Mouse (Mus musculus) stomach, embryonic 16.5 days (tissue): ENCODE data around the gene Tstd1. TPM values are rescaled to one million over a fixed set of nuclear protein-coding genes. Genes with fewer than 3 reads are reported as not detected.

Source experiments
- ATAC-seq: fragments of 200-750 bp; cut with Nextera tagmentation; 2 replicates; pipeline ENCODE4 v1.8.0; 2017; ENCODE audit warnings: moderate number of reproducible peaks, moderate TSS enrichment; ENCODE audit not compliant: insufficient read depth, low FRiP score
- H3K27ac ChIP-seq: fragments of 300-500 bp; sonication (generic); 2 replicates; pipeline ENCODE4 v1.5.1; 2014; ENCODE audit warnings: low read length
- H3K27me3 ChIP-seq: fragments of 300-500 bp; sonication (generic); 2 replicates; pipeline ENCODE4 v1.6.1; 2014; ENCODE audit warnings: low read length, control low read depth, mixed read lengths; ENCODE audit not compliant: control insufficient read depth, insufficient read depth
- H3K36me3 ChIP-seq: fragments of 300-500 bp; sonication (generic); 2 replicates; pipeline ENCODE4 v1.6.1; 2014; ENCODE audit warnings: low read length; ENCODE audit not compliant: control insufficient read depth, insufficient read depth
- H3K4me1 ChIP-seq: fragments of 300-500 bp; sonication (generic); 2 replicates; pipeline ENCODE4 v1.6.1; 2014; ENCODE audit warnings: low read length, control low read depth, mixed read lengths; ENCODE audit not compliant: control insufficient read depth, insufficient read depth
- H3K4me2 ChIP-seq: fragments of 300-500 bp; sonication (generic); 2 replicates; pipeline ENCODE4 v1.6.1; 2014; ENCODE audit warnings: low read depth, low read length, mixed read lengths
- H3K4me3 ChIP-seq: fragments of 300-500 bp; sonication (generic); replicated peaks from 2 replicates; pipeline ENCODE4 v1.5.1; 2014; ENCODE audit warnings: mild to moderate bottlenecking, low read length
- H3K9ac ChIP-seq: fragments of 300-500 bp; sonication (generic); 2 replicates; pipeline ENCODE4 v1.6.1; 2014; ENCODE audit warnings: low read length
- H3K9me3 ChIP-seq: fragments of 300-500 bp; sonication (generic); replicated peaks from 2 replicates; pipeline ENCODE4 v1.6.1; 2016; ENCODE audit warnings: low read length, control low read depth; ENCODE audit not compliant: control insufficient read depth
- WGBS: fragments of 180-500 bp; shearing (Covaris S2); extraction: QIAGEN DNeasy Blood & Tissue Kit; methylation state at CpG from one replicate; pipeline ENCODE4 v1.1.7; 2014; 5-methylcytosine and 5-hydroxymethylcytosine counted together
- polyA plus RNA-seq: library from polyadenylated mRNA; unstranded; fragments of >200 nt; fragmentation: Nextera tagmentation; extraction: Ambion mirVana; gene quantifications from 2 replicates; pipeline ENCODE4 v1.2.1, GENCODE M21; 2015

Gene Tstd1
- polyA plus RNA-seq, result 7.6 and 8.3 TPM in 2 replicates

GRCm38 (mm10) chr1:171418660-171419059 is at the start of gene Tstd1:
Gene Tstd1 (plus strand): TSS chr1:171418872.
- no peak within 1 kb of the TSS for H3K4me2 ChIP-seq
- H3K36me3 ChIP-seq, result peaks cover 21% of the 10 kb centered on the region; the same call in 1 of the 2 replicates
- H3K4me1 ChIP-seq, result peaks cover 5% of the 10 kb centered on the region
- H3K27ac ChIP-seq, result peak within 1 kb of the TSS; percentile 46; the same call in 1 of the 2 replicates
- ATAC-seq, result no peak
- no peak within 1 kb of the TSS for H3K4me3 ChIP-seq
- no peaks in the 10 kb centered on the region for H3K27me3 ChIP-seq
- no peak within 1 kb of the TSS; the same call in 1 of the 2 replicates for H3K9ac ChIP-seq
- WGBS, result 84% methylated on average over 5 of the region's 5 CpGs
- H3K9me3 ChIP-seq, result no peaks in the 10 kb centered on the region

DNA sequence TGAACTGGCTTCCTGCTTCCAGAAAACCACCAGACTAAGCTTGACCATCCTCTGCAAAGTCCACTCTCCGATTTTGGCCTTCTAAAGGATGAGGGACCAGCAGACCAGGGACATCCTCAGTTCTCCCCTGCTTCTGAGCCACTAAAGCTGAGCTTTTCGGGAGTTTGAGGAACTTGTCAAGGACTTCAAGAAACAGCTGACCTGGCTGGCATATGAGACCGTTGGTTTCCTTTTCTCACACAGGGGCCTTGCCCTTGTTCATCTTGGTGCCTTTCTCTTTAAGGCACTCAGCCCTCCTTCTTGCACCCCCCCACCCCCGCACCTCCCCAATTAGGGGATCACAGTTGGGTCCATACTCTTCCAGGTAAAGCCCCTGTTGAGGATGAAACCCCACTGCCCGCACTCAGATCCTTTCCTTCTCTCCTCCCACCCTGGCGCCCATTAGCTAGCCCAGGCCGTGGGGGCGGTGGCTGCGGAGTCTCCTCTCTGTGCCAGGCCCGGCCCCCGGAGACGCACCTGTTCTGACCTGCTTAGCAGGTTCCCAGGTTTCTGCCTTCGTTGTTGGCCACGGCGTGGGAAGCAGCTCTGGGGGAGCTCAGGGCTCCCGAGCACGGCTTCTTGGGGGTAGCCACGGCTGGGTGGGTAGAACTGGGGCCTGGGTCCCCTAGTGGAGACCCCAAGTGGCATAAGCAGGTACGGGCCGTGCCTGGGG is 48.7 kb upstream of the Tstd1 start, which contains the start of gene Nectin4:
TSS of gene Nectin4 (plus strand) at position 255 of the 712 bp plus-strand sequence.
- Histone ChIP-seq H3K27me3 (no peaks in the 10 kb centered on the region), H3K9me3 (no peaks in the 10 kb centered on the region), H3K36me3 (no peaks in the 10 kb centered on the region), H3K4me2 (peak within 1 kb of the TSS; percentile 48), H3K4me1 (peaks cover 21% of the 10 kb centered on the region), H3K9ac (peak within 1 kb of the TSS; percentile 70), H3K27ac (peak within 1 kb of the TSS; percentile 87), H3K4me3 (peak within 1 kb of the TSS; percentile 44)
- 29% methylated on average over 20 of the region's 20 CpGs for WGBS
- peak; percentile 74 for ATAC-seq

- Histone ChIP-seq H3K4me2 (peak overlapping the region; percentile 48), H3K36me3 (no peaks in the 10 kb centered on the region), H3K4me3 (peak overlapping the region; percentile 44), H3K4me1 (peaks cover 29% of the 10 kb centered on the region), H3K9me3 (no peaks in the 10 kb centered on the region), H3K27me3 (no peaks in the 10 kb centered on the region), H3K27ac (peak overlapping the region; percentile 87), H3K9ac (0 out of 2 replicates have a peak overlapping the region, but pooled peaks have one; percentile 70)
- ATAC-seq, result no peak
- 64% methylated on average over 3 of the region's 3 CpGs for WGBS
These were observed 45.8 kb upstream of the Tstd1 start for GRCm38 (mm10) chr1:171372880-171373279.

DNA sequence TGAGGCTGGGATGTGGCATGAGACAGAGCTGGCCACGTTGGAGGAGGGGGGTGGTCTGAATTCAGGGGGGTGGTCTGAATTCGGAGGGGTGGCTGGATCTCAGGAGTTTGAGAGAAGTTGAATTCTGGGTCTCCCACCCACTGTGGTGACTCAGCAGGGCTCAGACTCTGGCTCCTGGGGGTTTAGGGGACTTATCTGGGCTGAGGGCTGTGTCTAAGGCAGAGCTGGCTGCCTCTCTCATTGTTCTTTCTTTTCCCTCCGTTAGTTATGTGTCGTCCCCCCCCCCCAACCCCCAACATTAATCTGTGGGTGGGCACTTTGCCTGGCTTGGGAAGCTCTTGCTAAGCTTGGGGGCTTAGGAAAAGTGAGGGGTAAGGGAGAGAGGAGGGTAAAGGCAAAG is 44.7 kb upstream of the Tstd1 start:
- no peaks in the 10 kb centered on the region for H3K36me3 ChIP-seq
- H3K4me2 ChIP-seq, result peak overlapping the region; percentile 48
- peak overlapping the region; percentile 27 for H3K9ac ChIP-seq
- H3K4me3 ChIP-seq, result peak overlapping the region; percentile 17; the same call in 1 of the 2 replicates
- H3K9me3 ChIP-seq, result no peaks in the 10 kb centered on the region
- H3K27me3 ChIP-seq, result no peaks in the 10 kb centered on the region
- H3K4me1 ChIP-seq, result peaks cover 31% of the 10 kb centered on the region
- H3K27ac ChIP-seq, result peak overlapping the region; percentile 87; the same call in 1 of the 2 replicates
- ATAC-seq, result 0 out of 2 replicates have a peak, but pooled peaks have one; percentile 12
- 5% methylated on average over 4 of the region's 4 CpGs for WGBS

GRCm38 (mm10) chr1:171375646-171376097 is 43.0 kb upstream of the Tstd1 start:
- ATAC-seq, result peak; percentile 85
- WGBS, result 43% methylated on average over 9 of the region's 9 CpGs
- peaks cover 37% of the 10 kb centered on the region for H3K4me1 ChIP-seq
- peak overlapping the region; percentile 47 for H3K9ac ChIP-seq
- H3K36me3 ChIP-seq, result no peaks in the 10 kb centered on the region
- peak overlapping the region; percentile 79 for H3K27ac ChIP-seq
- no peaks in the 10 kb centered on the region for H3K27me3 ChIP-seq
- H3K9me3 ChIP-seq, result no peaks in the 10 kb centered on the region
- peak overlapping the region; percentile 38 for H3K4me2 ChIP-seq
- H3K4me3 ChIP-seq, result peak overlapping the region; percentile 4; the same call in 1 of the 2 replicates

DNA sequence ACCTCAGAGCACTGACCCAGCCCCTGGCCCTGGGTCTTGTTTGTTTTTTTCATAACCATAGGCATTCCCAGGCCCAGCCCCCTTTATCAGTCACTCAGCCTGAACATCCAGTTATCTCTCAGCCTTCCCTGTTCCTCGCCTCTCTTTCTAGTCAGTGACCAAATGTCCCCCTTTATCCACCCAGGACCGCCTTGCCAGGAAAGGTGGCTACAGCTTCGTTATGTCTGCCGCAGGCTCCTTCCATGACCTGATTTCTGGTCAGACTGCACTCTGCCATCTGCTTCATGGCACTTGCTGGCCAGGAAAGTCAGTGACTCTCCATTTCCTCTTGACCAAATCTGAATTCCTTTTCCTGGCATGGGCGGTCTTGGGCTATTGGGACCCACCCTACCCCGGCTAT is 40.4 kb upstream of the Tstd1 start:
- H3K4me1 ChIP-seq, result peaks cover 32% of the 10 kb centered on the region
- no peaks in the 10 kb centered on the region for H3K36me3 ChIP-seq
- H3K9me3 ChIP-seq, result no peaks in the 10 kb centered on the region
- no peaks in the 10 kb centered on the region for H3K27me3 ChIP-seq
- H3K4me2 ChIP-seq, result no peak overlapping the region
- H3K4me3 ChIP-seq, result no peak overlapping the region
- WGBS, result 76% methylated on average over 6 of the region's 6 CpGs
- H3K27ac ChIP-seq, result peak overlapping the region; percentile 60
- ATAC-seq, result no peak
- H3K9ac ChIP-seq, result no peak overlapping the region

GRCm38 (mm10) chr1:171379935-171380599 is 38.6 kb upstream of the Tstd1 start:
- H3K4me1 ChIP-seq, result peaks cover 16% of the 10 kb centered on the region
- no peaks in the 10 kb centered on the region for H3K27me3 ChIP-seq
- peak overlapping the region; percentile 49 for H3K4me2 ChIP-seq
- no peak for ATAC-seq
- peak overlapping the region; percentile 32; the same call in 1 of the 2 replicates for H3K27ac ChIP-seq
- H3K4me3 ChIP-seq, result peak overlapping the region; percentile 31
- WGBS, result 10% methylated on average over 31 of the region's 31 CpGs
- no peaks in the 10 kb centered on the region for H3K36me3 ChIP-seq
- no peaks in the 10 kb centered on the region for H3K9me3 ChIP-seq
- peak overlapping the region; percentile 53 for H3K9ac ChIP-seq

DNA sequence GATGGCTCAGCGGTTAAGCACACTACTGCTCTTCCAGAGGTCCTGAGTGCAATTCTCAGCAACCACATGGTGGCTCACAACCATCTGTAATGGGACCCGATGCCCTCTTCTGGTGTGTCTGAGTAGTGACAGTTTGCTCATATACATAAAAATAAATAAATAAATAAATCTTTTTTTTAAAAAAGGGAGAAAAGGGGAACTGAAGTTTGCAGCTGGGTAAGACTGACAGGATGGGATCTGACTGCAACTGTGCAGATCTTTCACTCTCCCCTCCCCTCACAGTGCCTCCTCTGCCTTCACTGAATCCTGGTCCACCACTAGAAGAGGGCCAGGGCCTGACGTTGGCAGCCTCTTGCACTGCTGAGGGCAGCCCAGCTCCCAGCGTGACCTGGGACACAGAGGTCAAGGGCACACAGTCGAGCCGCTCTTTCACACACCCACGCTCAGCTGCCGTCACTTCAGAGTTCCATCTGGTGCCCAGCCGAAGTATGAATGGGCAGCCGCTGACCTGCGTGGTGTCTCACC is 36.5 kb upstream of the Tstd1 start:
- no peaks in the 10 kb centered on the region for H3K9me3 ChIP-seq
- WGBS, result 83% methylated on average over 11 of the region's 11 CpGs
- no peak for ATAC-seq

More for the DNA sequence above, 36.5 kb upstream of the Tstd1 start:
- no peak overlapping the region for H3K27ac ChIP-seq
- no peak overlapping the region for H3K4me3 ChIP-seq
- no peak overlapping the region for H3K9ac ChIP-seq
- H3K36me3 ChIP-seq, result no peaks in the 10 kb centered on the region
- H3K27me3 ChIP-seq, result no peaks in the 10 kb centered on the region
- no peak overlapping the region for H3K4me2 ChIP-seq
- peaks cover 9% of the 10 kb centered on the region; the same call in 1 of the 2 replicates for H3K4me1 ChIP-seq
